Mouse (Mus musculus): Measurements from ENCODE around the gene 3110040M04Rik. TPM values are rescaled to one million over a fixed set of nuclear protein-coding genes. Genes with fewer than 3 reads are reported as not detected.
A peak's percentile ranks its signal among the peaks of the same experiment; 100 is the strongest.
"Not testable (repeated sequence)": the region's sequence is repeated elsewhere in the genome, so short reads cannot be mapped to it uniquely, and the experiment has no call there.

The 3110040M04Rik gene
- 0.30 TPM in 1 of 2 replicates, not detected in the other for polyA plus RNA-seq (2014; fragmentation: Nextera tagmentation; extraction: Ambion mirVana)

DNA sequence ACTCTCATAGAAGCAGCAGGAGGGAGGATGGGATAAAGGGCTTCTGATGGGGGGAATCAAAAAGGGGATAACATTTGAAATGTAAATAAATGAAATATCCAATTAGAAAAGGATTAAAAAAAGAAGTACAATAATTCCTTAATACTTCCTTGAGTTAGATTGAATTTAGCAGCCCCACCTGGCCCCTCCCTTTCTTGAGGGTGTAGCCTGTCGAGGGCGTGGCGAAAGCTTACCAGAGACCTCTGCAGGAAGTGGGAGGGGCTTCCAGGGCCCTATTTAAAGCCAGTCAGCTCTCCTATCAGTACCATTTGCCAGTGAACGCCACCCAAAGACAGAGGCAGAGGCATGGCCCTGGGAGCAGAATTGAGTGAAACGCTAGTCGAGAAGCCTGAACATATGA lies at the start of gene 3110040M04Rik:
3110040M04Rik (plus strand) TSS at position 304 of the 400 bp plus-strand sequence.
- WGBS, result no CpG with 5 or more reads among the region's 6 CpGs
- not testable (repeated sequence) for H3K4me2 ChIP-seq (ENCODE audit: low read length); H3K4me1 ChIP-seq (replicated peaks; ENCODE audit: control insufficient read depth, insufficient read depth, low read length); H3K9me3 ChIP-seq (ENCODE audit: control insufficient read depth, low read length); H3K27me3 ChIP-seq (replicated peaks; ENCODE audit: control insufficient read depth, insufficient read depth, low read length); H3K9ac ChIP-seq (ENCODE audit: low read length); ATAC-seq (replicated peaks; ENCODE audit: low FRiP score, low TSS enrichment, low read depth); H3K27ac ChIP-seq (ENCODE audit: low read depth); DNase-seq (ENCODE audit: low spot score); H3K4me3 ChIP-seq (ENCODE audit: low read depth, low read length); H3K36me3 ChIP-seq (ENCODE audit: control insufficient read depth, insufficient read depth, low read length)

DNA sequence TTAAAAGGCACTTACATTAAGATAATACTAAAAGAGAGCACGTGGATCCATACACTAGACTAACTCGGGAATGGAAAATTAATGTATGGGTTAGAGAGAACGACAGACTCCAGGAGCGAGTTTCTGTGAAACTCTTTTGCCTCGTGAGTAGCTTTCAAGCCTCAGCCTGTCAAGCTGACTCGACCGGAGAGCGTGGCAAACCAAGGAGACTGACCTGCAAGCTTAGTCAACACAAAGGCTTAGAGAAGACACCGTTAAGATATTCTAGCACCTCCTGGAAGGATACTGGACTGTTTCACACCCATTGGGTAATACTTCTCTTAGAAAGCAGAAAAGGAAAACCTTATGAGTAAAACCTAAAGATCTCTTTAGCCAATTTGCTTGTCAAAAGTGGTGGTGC lies 49.8 kb upstream of the 3110040M04Rik start:
- not testable (repeated sequence) for H3K36me3 ChIP-seq (ENCODE audit: control insufficient read depth, insufficient read depth, low read length); H3K27me3 ChIP-seq (replicated peaks; ENCODE audit: control insufficient read depth, insufficient read depth, low read length); ATAC-seq (replicated peaks; ENCODE audit: low FRiP score, low TSS enrichment, low read depth); H3K4me3 ChIP-seq (ENCODE audit: low read depth, low read length); DNase-seq (ENCODE audit: low spot score); H3K9me3 ChIP-seq (ENCODE audit: control insufficient read depth, low read length); H3K9ac ChIP-seq (ENCODE audit: low read length); H3K4me2 ChIP-seq (ENCODE audit: low read length); H3K4me1 ChIP-seq (replicated peaks; ENCODE audit: control insufficient read depth, insufficient read depth, low read length); H3K27ac ChIP-seq (ENCODE audit: low read depth)
- 93% methylated on average over 9 of the region's 9 CpGs for WGBS

DNA sequence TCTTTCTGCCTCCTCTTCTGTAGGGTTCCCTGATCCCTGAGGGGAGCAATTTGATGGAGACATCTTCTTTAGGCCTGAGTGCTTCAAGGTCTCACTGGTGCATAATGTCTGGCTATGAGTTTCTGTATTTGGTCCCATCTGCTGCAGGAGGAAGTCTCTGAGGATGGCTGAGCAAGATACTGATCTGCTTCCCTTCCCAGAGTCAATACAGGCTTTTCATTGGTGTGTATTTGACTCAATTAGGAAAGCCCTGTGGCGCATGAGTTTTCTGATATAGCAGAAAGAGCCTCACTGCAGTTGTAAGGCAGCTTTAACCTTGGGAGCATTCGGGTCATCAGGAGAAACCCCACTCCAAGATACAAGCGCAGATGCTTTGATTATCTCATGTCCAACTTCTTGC lies 47.8 kb upstream of the 3110040M04Rik start:
- no peaks in the 10 kb centered on the region for H3K9me3 ChIP-seq (ENCODE audit: control insufficient read depth, low read length)
- WGBS, result 89% methylated on average over 3 of the region's 3 CpGs
- no peak overlapping the region for H3K9ac ChIP-seq (ENCODE audit: low read length)
- no peak overlapping the region for H3K27ac ChIP-seq (ENCODE audit: low read depth)
- H3K4me2 ChIP-seq (ENCODE audit: low read length), result no peak overlapping the region
- no peaks in the 10 kb centered on the region for H3K27me3 ChIP-seq (replicated peaks; ENCODE audit: control insufficient read depth, insufficient read depth, low read length)
- H3K4me1 ChIP-seq (replicated peaks; ENCODE audit: control insufficient read depth, insufficient read depth, low read length), result no peaks in the 10 kb centered on the region
- ATAC-seq (replicated peaks; ENCODE audit: low FRiP score, low TSS enrichment, low read depth), result no peak
- DNase-seq (ENCODE audit: low spot score), result no peak
- H3K36me3 ChIP-seq (ENCODE audit: control insufficient read depth, insufficient read depth, low read length), result no peaks in the 10 kb centered on the region
- H3K4me3 ChIP-seq (ENCODE audit: low read depth, low read length), result no peak overlapping the region

DNA sequence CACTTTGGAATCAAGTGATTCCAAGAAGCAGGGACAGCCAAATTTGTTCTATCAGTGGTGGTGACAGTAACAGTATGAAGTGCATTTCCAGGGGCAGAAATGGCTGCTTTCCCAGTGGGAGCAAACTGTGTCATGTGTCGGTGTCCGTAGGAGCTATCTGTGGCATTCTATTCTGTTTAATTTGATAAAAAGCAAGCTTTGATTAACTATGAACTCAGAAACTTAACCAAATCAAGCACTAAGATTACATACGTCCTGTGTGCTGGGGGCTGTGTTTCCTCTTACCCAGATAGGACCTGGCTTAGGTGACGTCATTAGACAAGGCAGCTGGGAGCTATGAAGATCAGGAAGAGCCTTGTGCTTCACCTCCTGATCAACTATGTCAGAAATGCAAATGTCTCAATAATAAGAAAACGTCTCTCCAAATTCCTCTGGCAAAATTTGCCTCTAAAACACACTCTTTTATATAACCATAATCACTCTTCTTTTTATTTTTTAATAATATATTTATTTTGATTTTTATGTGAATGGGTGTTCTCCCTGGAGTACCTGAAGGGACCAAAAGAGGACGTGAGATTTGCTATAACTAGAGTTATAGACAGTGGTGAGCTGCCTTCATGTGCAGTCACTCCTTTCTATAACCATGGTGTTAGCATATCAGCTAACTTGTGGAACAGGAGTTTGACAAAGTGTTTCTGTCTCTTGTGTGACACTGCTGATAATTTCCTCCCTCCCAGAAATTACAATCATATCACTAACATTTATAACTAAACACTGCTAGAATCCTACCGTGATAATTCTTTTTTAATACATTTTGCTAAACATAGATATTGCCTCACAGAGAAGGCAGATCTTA lies 46.9 kb upstream of the 3110040M04Rik start:
- Histone ChIP-seq H3K36me3 (ENCODE audit: control insufficient read depth, insufficient read depth, low read length) (no peaks in the 10 kb centered on the region), H3K27me3 (replicated peaks; ENCODE audit: control insufficient read depth, insufficient read depth, low read length) (no peaks in the 10 kb centered on the region), H3K27ac (ENCODE audit: low read depth) (no peak overlapping the region), H3K4me3 (ENCODE audit: low read depth, low read length) (no peak overlapping the region), H3K9ac (ENCODE audit: low read length) (no peak overlapping the region), H3K9me3 (ENCODE audit: control insufficient read depth, low read length) (no peaks in the 10 kb centered on the region), H3K4me2 (ENCODE audit: low read length) (no peak overlapping the region), H3K4me1 (replicated peaks; ENCODE audit: control insufficient read depth, insufficient read depth, low read length) (no peaks in the 10 kb centered on the region)
- no peak for ATAC-seq (replicated peaks; ENCODE audit: low FRiP score, low TSS enrichment, low read depth)
- 70% methylated on average over 7 of the region's 7 CpGs for WGBS
- no peak for DNase-seq (ENCODE audit: low spot score)

DNA sequence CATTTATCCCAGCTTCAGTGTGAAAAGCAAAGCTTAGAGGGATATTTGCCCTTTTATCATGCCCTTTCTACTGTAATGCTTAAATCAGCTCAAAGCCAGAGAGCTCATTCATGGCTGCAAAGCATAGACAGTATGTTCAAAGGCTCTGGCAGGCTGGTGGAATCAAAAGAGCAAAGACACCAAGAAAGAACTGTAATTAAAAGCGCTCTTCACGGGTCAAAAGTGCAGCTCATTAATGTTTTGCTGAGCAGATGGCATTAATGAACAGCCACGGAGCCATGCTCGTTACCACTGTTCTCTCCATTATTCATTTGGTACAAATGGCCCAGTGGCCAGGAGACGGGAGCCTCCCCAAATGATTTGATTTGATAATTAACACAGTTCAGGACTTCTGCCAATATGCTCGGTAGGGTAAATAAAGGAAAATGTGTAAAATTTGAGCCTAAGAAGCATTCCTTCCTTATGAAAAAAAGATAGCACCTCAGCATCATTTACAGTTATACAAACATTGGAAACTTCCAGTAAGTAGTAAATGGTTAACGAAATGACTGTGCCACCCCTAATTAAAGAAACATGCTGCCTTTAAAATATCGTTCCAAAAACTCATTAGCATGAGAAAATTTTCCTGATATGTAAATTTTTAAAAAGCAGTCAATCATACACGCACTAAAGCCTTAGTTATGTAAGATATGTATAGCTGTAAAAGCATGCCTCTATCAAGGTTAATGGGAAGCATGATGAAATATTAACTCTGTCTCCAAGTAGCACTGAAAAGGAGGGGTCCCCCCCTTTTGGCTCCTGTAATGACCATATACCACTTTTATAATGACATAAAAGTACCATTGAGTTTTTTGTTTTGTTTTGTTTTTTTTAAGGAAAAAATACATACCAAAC lies 45.7 kb upstream of the 3110040M04Rik start:
- ATAC-seq (replicated peaks; ENCODE audit: low FRiP score, low TSS enrichment, low read depth), result no peak
- no peak for DNase-seq (ENCODE audit: low spot score)

DNA sequence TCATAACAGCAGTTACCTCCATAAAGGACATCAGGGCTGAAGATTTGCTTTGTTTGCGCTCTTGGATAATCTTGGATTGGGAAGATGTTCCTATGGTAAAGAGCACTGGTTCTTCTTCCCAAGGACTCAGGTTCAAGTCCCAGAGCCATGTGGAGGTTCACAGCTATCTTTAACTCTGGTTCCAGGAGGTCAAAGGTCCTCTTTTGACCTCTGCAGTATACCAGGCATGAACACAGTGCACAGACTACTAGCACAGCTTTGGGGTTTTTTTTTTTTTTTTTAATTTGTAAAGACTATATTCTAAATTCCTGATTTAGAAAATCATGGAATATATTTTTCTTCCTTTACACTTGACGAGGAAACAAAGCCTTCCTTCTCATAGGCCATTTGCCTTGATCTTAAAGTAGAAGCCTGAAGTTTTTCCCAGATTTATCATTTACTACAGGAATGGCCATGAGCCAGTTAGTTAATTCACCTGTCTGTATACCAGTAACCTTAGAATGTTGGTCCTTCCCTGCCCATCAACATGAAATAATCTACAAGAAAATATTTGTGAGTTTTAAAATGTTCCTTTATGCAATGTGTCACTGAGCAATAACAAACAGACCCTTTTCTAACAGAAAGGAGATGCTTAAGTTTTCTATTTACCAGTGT lies 44.9 kb upstream of the 3110040M04Rik start:
- Histone ChIP-seq H3K27ac (ENCODE audit: low read depth) (no peak overlapping the region), H3K4me2 (ENCODE audit: low read length) (no peak overlapping the region), H3K4me1 (replicated peaks; ENCODE audit: control insufficient read depth, insufficient read depth, low read length) (no peaks in the 10 kb centered on the region), H3K9ac (ENCODE audit: low read length) (no peak overlapping the region), H3K9me3 (ENCODE audit: control insufficient read depth, low read length) (no peaks in the 10 kb centered on the region), H3K4me3 (ENCODE audit: low read depth, low read length) (no peak overlapping the region), H3K36me3 (ENCODE audit: control insufficient read depth, insufficient read depth, low read length) (no peaks in the 10 kb centered on the region), H3K27me3 (replicated peaks; ENCODE audit: control insufficient read depth, insufficient read depth, low read length) (no peaks in the 10 kb centered on the region)
- ATAC-seq (replicated peaks; ENCODE audit: low FRiP score, low TSS enrichment, low read depth) (no peak), DNase-seq (ENCODE audit: low spot score) (no peak)
- WGBS, result 89% methylated on average over 2 of the region's 2 CpGs

More for the DNA sequence above, 45.7 kb upstream of the 3110040M04Rik start:
- Histone ChIP-seq H3K4me1 (replicated peaks; ENCODE audit: control insufficient read depth, insufficient read depth, low read length) (no peaks in the 10 kb centered on the region), H3K36me3 (ENCODE audit: control insufficient read depth, insufficient read depth, low read length) (no peaks in the 10 kb centered on the region), H3K9ac (ENCODE audit: low read length) (no peak overlapping the region), H3K4me2 (ENCODE audit: low read length) (no peak overlapping the region), H3K27me3 (replicated peaks; ENCODE audit: control insufficient read depth, insufficient read depth, low read length) (no peaks in the 10 kb centered on the region), H3K9me3 (ENCODE audit: control insufficient read depth, low read length) (no peaks in the 10 kb centered on the region), H3K4me3 (ENCODE audit: low read depth, low read length) (no peak overlapping the region), H3K27ac (ENCODE audit: low read depth) (no peak overlapping the region)
- 77% methylated on average over 9 of the region's 9 CpGs for WGBS

DNA sequence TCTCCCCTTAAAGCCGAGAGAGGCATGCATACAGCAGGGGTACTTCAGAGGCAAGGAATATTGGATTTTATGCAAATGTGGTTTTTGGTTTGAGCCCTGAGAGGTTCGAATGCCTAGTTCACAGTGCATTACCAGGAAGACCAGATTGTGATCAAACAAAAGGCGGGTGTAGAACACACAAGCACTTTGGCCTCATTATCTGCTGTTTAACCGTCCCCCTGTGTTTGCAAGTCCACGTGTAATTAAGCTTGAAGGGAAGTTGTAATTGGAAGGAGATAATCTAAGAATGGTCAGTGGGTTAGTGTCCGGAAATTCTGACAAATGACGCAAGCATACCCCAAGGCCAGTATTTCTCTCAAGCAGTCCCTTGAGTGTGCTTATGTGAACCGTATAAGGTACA lies 37.9 kb upstream of the 3110040M04Rik start:
- H3K9ac ChIP-seq (ENCODE audit: low read length), result no peak overlapping the region
- H3K4me3 ChIP-seq (ENCODE audit: low read depth, low read length), result no peak overlapping the region
- H3K27ac ChIP-seq (ENCODE audit: low read depth), result no peak overlapping the region
- ATAC-seq (replicated peaks; ENCODE audit: low FRiP score, low TSS enrichment, low read depth) (no peak; the same call in 1 of the 2 replicates), DNase-seq (ENCODE audit: low spot score) (no peak)
- no peaks in the 10 kb centered on the region for H3K9me3 ChIP-seq (ENCODE audit: control insufficient read depth, low read length)
- H3K4me1 ChIP-seq (replicated peaks; ENCODE audit: control insufficient read depth, insufficient read depth, low read length), result 0 out of 2 replicates have a peak, but pooled peaks cover 6% of the 10 kb centered on the region
- no peaks in the 10 kb centered on the region for H3K36me3 ChIP-seq (ENCODE audit: control insufficient read depth, insufficient read depth, low read length)
- no peaks in the 10 kb centered on the region for H3K27me3 ChIP-seq (replicated peaks; ENCODE audit: control insufficient read depth, insufficient read depth, low read length)
- H3K4me2 ChIP-seq (ENCODE audit: low read length), result no peak overlapping the region
- WGBS, result 38% methylated on average over 8 of the region's 8 CpGs

DNA sequence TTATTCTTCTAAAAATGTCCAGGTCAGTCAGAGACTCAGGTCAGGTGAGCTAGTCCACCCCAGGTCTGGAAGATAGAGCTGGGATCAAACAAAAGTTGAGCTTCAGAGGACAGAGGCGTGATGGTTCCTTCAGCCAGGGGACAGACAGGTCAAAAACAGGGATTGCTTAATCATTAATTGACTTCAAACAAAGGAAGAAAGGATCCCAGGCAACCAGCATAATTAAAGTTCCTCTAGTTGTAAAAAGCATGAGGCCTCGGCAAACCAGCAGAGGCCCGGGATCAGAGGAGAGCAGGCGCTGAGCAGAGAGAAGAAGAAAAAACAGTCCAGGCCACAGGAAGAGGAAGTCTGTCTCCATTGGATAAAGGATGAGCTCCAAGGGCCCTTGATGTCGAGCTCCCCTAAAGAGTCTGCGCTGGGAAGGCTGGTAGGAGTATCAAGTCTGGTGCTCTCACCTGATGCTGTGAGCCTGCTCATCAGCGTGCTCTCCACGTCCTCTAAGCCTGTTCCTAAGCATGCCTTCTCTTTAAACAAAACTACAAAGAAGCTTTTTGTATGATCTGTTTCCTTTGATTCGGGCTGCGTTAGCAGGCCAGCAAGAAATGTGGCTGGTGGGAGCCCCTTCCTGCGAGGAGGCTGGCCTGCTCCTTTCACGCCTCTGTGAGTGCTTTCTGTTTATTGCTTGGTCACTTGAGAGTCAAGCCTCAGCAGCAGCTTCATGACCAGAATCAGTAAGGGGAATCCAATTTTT lies 36.4 kb upstream of the 3110040M04Rik start:
- H3K9ac ChIP-seq (ENCODE audit: low read length), result no peak overlapping the region

More for the DNA sequence above, 36.4 kb upstream of the 3110040M04Rik start:
- H3K4me2 ChIP-seq (ENCODE audit: low read length), result no peak overlapping the region; the same call in 1 of the 2 replicates
- no peaks in the 10 kb centered on the region for H3K27me3 ChIP-seq (replicated peaks; ENCODE audit: control insufficient read depth, insufficient read depth, low read length)
- H3K36me3 ChIP-seq (ENCODE audit: control insufficient read depth, insufficient read depth, low read length), result no peaks in the 10 kb centered on the region
- H3K4me1 ChIP-seq (replicated peaks; ENCODE audit: control insufficient read depth, insufficient read depth, low read length), result 0 out of 2 replicates have a peak, but pooled peaks cover 6% of the 10 kb centered on the region
- 17% methylated on average over 12 of the region's 12 CpGs for WGBS
- DNase-seq (ENCODE audit: low spot score), result peak; percentile 57
- ATAC-seq (replicated peaks; ENCODE audit: low FRiP score, low TSS enrichment, low read depth), result peak; percentile 63
- peak overlapping the region; percentile 55 for H3K27ac ChIP-seq (ENCODE audit: low read depth)
- no peak overlapping the region for H3K4me3 ChIP-seq (ENCODE audit: low read depth, low read length)
- H3K9me3 ChIP-seq (ENCODE audit: control insufficient read depth, low read length), result no peaks in the 10 kb centered on the region
